Mouse (Mus musculus): ENCODE measurements around the gene Cenps. TPM values are rescaled to one million over a fixed set of nuclear protein-coding genes. Genes with fewer than 3 reads are reported as not detected.
A peak's percentile ranks its signal among the peaks of the same experiment; 100 is the strongest.

Cenps gene
- polyA plus RNA-seq (2021): 12.5 TPM

DNA sequence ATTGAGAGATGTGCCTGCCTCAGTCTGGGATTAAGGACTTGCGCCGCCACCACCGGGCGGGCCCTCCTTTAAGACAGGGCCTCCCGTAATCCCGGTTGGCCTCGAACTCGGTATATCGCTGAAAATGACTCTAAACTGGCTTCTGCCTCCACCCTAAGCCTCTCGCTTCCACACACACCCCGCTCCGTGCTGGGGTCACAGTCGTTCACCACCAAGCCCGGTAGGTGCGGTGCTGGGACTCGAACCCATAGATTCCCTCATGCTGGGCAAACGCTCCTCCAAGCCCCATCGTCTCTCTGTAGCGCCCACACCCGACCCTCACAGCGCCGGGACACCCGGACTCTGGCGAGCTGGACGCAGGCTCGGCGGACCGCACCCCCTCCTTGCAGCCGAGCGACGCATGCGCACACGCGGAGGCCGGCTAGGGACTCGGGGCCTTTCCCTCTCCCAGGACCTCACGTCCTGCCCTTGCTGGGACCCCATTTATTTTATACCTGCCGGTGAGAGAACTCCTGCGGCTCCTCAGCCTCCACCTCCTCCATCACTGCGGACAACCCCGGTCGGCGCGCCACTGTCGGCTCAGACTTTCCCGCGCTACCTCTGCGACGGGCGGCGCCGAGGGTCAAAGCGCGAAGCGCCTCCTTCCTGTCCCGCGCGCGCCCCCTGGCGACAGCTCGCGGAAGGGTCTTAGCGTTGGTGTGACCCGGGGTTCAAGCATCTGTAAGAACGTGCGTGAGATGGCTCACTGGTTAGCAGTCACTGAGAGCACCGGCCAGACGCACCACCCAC lies at the start of gene Cenps:
Gene Cenps, minus strand, starts transcription at position 648 of the 789 bp plus-strand sequence.
- in situ Hi-C loops (cut with MboI; ENCODE audit: low pct_unique_long_range_greater_than_20kb): loop anchor here (5.0 kb wide), 1 partner anchor 60 kb away; no protein-coding TSS in a partner anchor
- CTCF ChIA-PET: interaction anchor here (1.0 to 1.5 kb wide), 2 partner anchors 9 to 60 kb away, joined by 3 to 8 read pairs; no protein-coding TSS in a partner anchor
- POLR2A ChIA-PET: no interaction called here
- no peaks in the 10 kb centered on the region for H3K27me3 ChIP-seq
- DNase-seq (ENCODE audit: low read depth, low spot score) (peak; percentile 53), ATAC-seq (peak; percentile 76)
- TF ChIP-seq CTCF (IDR thresholded peaks at IDR 0.05): peak; percentile 99

DNA sequence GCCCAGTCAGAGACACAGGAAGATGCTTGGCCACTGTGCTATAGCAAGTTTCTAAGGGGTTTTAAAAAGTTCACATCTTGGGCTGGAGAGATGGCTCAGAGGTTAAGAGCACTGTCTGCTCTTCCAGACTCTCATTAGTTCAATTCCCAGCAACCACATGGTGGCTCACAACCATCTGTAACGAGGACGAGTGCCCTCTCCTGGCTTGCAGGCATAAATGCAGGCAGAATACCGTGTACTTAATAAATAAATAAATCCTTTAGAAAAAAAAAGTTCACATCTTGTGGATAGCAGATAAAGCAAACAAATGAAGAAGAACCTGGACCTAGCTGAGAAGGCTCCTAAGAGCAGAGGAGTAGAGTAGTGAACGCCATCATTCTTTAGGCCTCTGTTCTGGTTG lies 45.3 kb upstream of the Cenps start:
- DNase-seq (ENCODE audit: low read depth, low spot score): no peak
- POLR2A ChIA-PET: interaction anchor here (0.6 kb wide), 1 partner anchor 125 kb away, joined by 3 read pairs; no protein-coding TSS in a partner anchor
- CTCF ChIA-PET: interaction anchor here (0.7 to 2.7 kb wide), 6 partner anchors 9 to 38 kb away, joined by 3 to 9 read pairs (median 4); no protein-coding TSS in a partner anchor
- ATAC-seq: no peak
- H3K27me3 ChIP-seq: no peaks in the 10 kb centered on the region
- in situ Hi-C loops (cut with MboI; ENCODE audit: low pct_unique_long_range_greater_than_20kb): no loop called here
- peak; percentile 53 for TF ChIP-seq CTCF (IDR thresholded peaks at IDR 0.05)

DNA sequence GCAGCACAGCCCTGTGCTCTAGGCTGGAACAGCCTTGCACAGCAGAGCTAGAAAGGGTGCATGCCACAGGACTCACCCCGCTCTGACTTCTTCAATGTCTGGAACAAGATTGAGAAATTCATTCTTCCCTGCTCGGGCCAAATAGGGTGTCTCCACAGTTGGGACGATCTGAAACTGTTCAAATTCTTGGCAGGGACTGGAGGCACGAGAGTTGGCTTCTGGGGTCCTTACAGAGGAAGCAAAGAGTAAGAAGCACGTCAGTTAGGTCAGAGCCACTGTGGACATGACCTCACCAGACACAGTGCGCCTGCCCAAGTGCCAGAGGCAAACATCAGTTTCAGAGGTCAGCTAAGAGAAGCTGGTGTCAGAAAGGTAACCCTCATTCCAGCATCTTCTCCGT lies 44.8 kb upstream of the Cenps start:
- H3K27me3 ChIP-seq: no peaks in the 10 kb centered on the region
- ATAC-seq (no peak), DNase-seq (ENCODE audit: low read depth, low spot score) (no peak)
- ChIA-PET POLR2A (interaction anchor here (0.6 kb wide), 1 partner anchor 126 kb away, joined by 3 read pairs; no protein-coding TSS in a partner anchor), CTCF (interaction anchor here (1.0 to 2.7 kb wide), 3 partner anchors 10 to 38 kb away, joined by 3 to 9 read pairs (median 4); no protein-coding TSS in a partner anchor)
- in situ Hi-C loops (cut with MboI; ENCODE audit: low pct_unique_long_range_greater_than_20kb): no loop called here
- no peak for TF ChIP-seq CTCF (IDR thresholded peaks at IDR 0.05)

DNA sequence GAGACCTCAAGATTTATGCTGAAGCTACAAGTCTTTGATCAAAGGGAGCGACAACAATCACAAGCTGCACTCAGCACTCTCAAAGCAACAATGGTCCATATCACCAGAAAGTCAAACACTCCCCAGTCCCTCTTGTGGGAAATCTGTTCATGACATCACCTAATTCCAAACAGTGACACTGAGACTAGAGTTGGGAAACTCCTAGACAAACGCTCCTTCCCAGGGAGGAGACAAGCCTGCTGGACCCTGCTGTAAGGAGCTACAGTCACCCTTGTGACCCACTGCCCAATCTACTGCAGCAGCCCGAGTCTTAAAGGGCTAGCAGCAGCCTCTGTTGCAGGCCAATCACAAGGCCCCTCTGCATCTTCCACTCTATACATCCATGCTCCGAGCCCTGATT lies 42.1 kb upstream of the Cenps start:
- no peak for TF ChIP-seq CTCF (IDR thresholded peaks at IDR 0.05)
- in situ Hi-C loops (cut with MboI; ENCODE audit: low pct_unique_long_range_greater_than_20kb): no loop called here
- ChIA-PET POLR2A (no interaction called here), CTCF (interaction anchor here (0.9 kb wide), 1 partner anchor 35 kb away, joined by 5 read pairs; no protein-coding TSS in a partner anchor)
- no peak for ATAC-seq
- no peaks in the 10 kb centered on the region for H3K27me3 ChIP-seq
- no peak for DNase-seq (ENCODE audit: low read depth, low spot score)

DNA sequence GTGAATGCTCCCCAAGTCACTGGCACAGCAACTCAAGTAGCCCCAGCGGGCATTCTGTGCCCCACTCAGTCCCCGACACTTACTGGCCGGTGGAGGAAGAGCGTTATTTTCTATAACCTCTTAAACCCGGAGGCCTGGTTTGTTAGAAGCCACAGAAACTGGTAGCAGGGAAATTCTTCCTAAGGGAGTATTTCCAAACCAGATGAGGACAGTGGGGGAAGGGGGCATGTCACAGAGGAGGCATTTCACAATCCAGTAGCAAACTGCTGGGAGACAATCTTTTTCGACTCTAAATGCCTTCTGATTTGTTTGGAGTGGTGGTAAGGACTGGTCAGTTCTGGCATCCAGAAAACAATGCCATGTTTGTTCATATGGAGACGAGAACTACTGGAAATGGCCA lies 41.7 kb upstream of the Cenps start:
- TF ChIP-seq CTCF (IDR thresholded peaks at IDR 0.05): no peak
- ChIA-PET CTCF (interaction anchor here (0.9 kb wide), 1 partner anchor 35 kb away, joined by 5 read pairs; no protein-coding TSS in a partner anchor), POLR2A (no interaction called here)
- in situ Hi-C loops (cut with MboI; ENCODE audit: low pct_unique_long_range_greater_than_20kb): no loop called here
- ATAC-seq (no peak), DNase-seq (ENCODE audit: low read depth, low spot score) (no peak)
- H3K27me3 ChIP-seq: no peaks in the 10 kb centered on the region

DNA sequence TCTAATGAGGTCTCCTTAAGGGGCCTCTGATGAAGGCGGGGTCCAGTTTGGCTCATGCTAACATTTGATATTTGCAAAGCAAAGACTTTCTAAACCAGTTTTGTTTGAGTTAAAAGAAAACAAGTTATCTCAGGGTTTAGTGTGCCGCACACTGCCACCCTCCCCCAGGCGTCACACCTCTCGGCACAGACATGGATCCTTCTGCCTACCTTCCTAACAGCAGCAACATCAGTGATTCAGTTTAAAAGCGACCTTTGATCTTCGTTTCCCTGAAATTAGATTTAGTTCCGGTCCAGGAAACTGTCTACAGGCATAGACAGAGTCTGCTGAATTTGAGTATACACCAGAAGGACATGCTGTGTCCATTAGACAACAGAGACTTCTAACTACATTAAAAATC lies 40.9 kb upstream of the Cenps start:
- no peak for ATAC-seq
- no peak for DNase-seq (ENCODE audit: low read depth, low spot score)
- POLR2A ChIA-PET: no interaction called here
- no peak for TF ChIP-seq CTCF (IDR thresholded peaks at IDR 0.05)
- CTCF ChIA-PET: interaction anchor here (1.1 kb wide), 1 partner anchor 24 kb away, joined by 3 read pairs; no protein-coding TSS in a partner anchor
- no peaks in the 10 kb centered on the region for H3K27me3 ChIP-seq
- in situ Hi-C loops (cut with MboI; ENCODE audit: low pct_unique_long_range_greater_than_20kb): no loop called here

DNA sequence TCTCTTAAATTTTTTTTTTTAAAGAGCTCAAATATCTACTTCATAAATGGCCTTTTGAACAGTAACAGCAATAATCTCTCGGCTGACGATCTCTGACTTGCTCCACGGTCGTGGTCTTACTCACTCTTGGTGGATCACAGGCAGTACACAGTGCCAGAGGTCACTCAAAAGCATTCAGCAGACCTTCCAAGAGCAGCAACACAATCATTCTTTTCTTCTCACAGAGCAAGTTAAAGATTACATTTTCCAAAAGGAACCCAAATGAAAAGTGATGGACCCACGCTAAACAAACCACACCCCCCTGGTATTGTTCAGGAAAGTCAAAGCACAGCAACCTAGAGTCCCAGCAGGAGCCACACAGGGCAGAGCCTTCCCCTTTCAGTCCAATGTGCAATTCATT lies 39.6 kb upstream of the Cenps start:
- POLR2A ChIA-PET: no interaction called here
- in situ Hi-C loops (cut with MboI; ENCODE audit: low pct_unique_long_range_greater_than_20kb): no loop called here
- CTCF ChIA-PET: interaction anchor here (1.4 kb wide), 1 partner anchor 8 kb away, joined by 3 read pairs; no protein-coding TSS in a partner anchor
- DNase-seq (ENCODE audit: low read depth, low spot score) (no peak), ATAC-seq (no peak)
- no peak for TF ChIP-seq CTCF (IDR thresholded peaks at IDR 0.05)
- no peaks in the 10 kb centered on the region for H3K27me3 ChIP-seq

DNA sequence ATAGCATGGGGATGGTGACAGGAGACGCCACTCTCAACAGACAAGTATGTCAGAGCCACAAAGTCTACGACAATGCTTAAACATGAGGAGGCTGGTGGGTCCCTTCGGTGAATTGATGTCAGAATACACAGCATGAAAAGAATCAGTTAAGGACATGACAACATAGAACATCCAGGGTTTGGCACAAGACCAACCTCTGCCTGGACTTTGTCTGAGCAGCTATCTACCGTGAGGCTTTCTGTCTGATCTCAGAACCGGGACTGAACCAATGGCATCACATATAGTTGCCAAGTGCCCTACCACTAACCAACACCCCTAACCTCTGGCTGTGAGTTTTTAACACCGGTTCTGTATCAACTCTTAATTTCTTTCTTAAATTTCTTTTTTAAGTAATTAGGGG lies 39.2 kb upstream of the Cenps start:
- ATAC-seq (no peak), DNase-seq (ENCODE audit: low read depth, low spot score) (no peak)
- CTCF ChIA-PET: interaction anchor here (1.4 kb wide), 1 partner anchor 8 kb away, joined by 3 read pairs; no protein-coding TSS in a partner anchor
- no peaks in the 10 kb centered on the region for H3K27me3 ChIP-seq
- in situ Hi-C loops (cut with MboI; ENCODE audit: low pct_unique_long_range_greater_than_20kb): no loop called here
- POLR2A ChIA-PET: no interaction called here
- no peak for TF ChIP-seq CTCF (IDR thresholded peaks at IDR 0.05)

DNA sequence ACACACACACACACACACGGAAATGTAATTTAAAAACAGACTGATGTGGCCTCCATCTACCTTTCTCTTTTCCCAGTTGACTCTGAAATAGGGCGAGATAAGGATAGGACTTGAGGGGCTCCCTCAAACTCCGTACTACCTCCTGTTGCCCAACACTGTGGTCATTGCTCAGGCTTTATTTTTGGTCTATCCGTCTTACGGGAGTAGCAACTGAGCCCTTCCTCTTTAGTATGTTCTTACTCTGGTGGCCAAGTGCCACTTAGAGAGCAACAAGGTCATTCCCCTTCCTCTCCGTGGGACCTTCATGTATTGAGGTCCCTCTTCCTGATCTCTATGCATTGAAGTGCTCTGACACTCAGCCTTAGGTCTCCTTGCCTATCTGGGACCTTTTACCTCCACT lies 36.2 kb upstream of the Cenps start:
- no peak for ATAC-seq
- CTCF ChIA-PET: interaction anchor here (1.8 kb wide), 1 partner anchor 10 kb away, joined by 5 read pairs; no protein-coding TSS in a partner anchor
- TF ChIP-seq CTCF (IDR thresholded peaks at IDR 0.05): no peak
- DNase-seq (ENCODE audit: low read depth, low spot score): no peak
- no peaks in the 10 kb centered on the region for H3K27me3 ChIP-seq
- in situ Hi-C loops (cut with MboI; ENCODE audit: low pct_unique_long_range_greater_than_20kb): no loop called here
- POLR2A ChIA-PET: no interaction called here

DNA sequence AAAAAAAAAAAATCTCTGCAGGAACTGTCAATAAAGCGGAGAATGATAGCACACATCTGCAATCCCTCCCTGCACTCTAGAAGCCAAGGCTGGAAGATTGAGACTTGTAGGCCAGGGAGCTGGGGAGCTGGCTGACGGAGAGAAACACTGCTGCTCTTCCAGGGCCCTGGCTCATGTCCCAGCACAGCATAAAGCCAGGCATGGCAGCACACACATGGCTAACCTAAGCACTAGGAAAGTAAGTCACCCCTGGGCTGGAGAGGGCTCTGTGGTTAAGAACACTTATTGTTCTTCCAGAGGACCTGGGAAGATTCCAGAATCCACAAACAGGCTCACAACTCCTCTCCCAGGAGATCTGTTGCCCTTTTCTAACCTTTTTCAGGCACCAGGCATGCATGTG lies 35.2 kb upstream of the Cenps start:
- CTCF ChIA-PET: interaction anchor here (1.8 to 2.3 kb wide), 2 partner anchors 11 to 28 kb away, joined by 5 to 6 read pairs; no protein-coding TSS in a partner anchor
- POLR2A ChIA-PET: no interaction called here
- H3K27me3 ChIP-seq: no peaks in the 10 kb centered on the region
- in situ Hi-C loops (cut with MboI; ENCODE audit: low pct_unique_long_range_greater_than_20kb): no loop called here
- TF ChIP-seq CTCF (IDR thresholded peaks at IDR 0.05): no peak
- DNase-seq (ENCODE audit: low read depth, low spot score) (peak; percentile 70), ATAC-seq (peak; percentile 47)

DNA sequence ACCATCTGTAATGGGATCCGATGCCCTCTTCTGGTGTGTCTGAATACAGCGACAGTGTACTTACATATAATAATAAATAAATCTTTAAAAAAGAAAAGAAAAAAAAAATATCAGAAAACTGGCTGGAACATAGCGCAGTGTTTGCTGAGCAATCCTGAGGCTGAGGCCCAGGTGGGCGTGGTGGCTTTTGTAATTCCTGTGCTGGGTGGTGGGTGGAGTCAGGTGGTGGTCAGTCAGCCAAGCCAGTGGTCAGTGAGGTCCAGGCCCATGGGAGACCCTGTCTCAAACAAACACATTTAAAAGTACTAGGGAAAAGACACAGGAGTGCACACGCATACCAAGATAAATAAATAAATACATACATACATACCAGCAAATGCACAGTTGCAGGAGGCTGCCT lies 34.7 kb upstream of the Cenps start:
- DNase-seq (ENCODE audit: low read depth, low spot score): no peak
- ChIA-PET CTCF (interaction anchor here (1.8 to 2.3 kb wide), 2 partner anchors 11 to 28 kb away, joined by 5 to 6 read pairs; no protein-coding TSS in a partner anchor), POLR2A (no interaction called here)
- no peak for ATAC-seq
- in situ Hi-C loops (cut with MboI; ENCODE audit: low pct_unique_long_range_greater_than_20kb): no loop called here
- TF ChIP-seq CTCF (IDR thresholded peaks at IDR 0.05): no peak
- no peaks in the 10 kb centered on the region for H3K27me3 ChIP-seq
